Mouse (Mus musculus) heart, embryonic 12.5 days (tissue): ENCODE data around the gene Tstd3. TPM values are rescaled to one million over a fixed set of nuclear protein-coding genes. Genes with fewer than 3 reads are reported as not detected.

ENCODE experiments used
- ATAC-seq: fragments of 200-750 bp; cut with Nextera tagmentation; 2 replicates; pipeline ENCODE4 v1.8.0; 2017; ENCODE audit warnings: moderate TSS enrichment, moderate library complexity; ENCODE audit not compliant: insufficient number of reproducible peaks, low FRiP score
- H3K27ac ChIP-seq: fragments of 300-500 bp; sonication (generic); 2 replicates; pipeline ENCODE4 v1.5.1; 2016; ENCODE audit warnings: mild to moderate bottlenecking, moderate library complexity; ENCODE audit not compliant: poor library complexity, severe bottlenecking
- H3K27me3 ChIP-seq: fragments of 300-500 bp; sonication (generic); replicated peaks from 2 replicates; pipeline ENCODE4 v1.6.1; 2016; ENCODE audit warnings: mild to moderate bottlenecking, moderate library complexity
- H3K36me3 ChIP-seq: fragments of 300-500 bp; sonication (generic); 2 replicates; pipeline ENCODE4 v1.6.1; 2016; ENCODE audit warnings: mild to moderate bottlenecking, moderate library complexity
- H3K4me1 ChIP-seq: fragments of 300-500 bp; sonication (generic); replicated peaks from 2 replicates; pipeline ENCODE4 v1.6.1; 2016; ENCODE audit warnings: mild to moderate bottlenecking
- H3K4me2 ChIP-seq: fragments of 300-500 bp; sonication (generic); 2 replicates; pipeline ENCODE4 v1.6.1; 2016; ENCODE audit warnings: mild to moderate bottlenecking, moderate library complexity
- H3K4me3 ChIP-seq: fragments of 300-500 bp; sonication (generic); 2 replicates; pipeline ENCODE4 v1.5.1; 2016; ENCODE audit warnings: mild to moderate bottlenecking
- H3K9ac ChIP-seq: fragments of 300-500 bp; sonication (generic); 2 replicates; pipeline ENCODE4 v1.6.1; 2016; ENCODE audit warnings: mild to moderate bottlenecking, moderate library complexity
- H3K9me3 ChIP-seq: fragments of 300-500 bp; sonication (generic); replicated peaks from 2 replicates; pipeline ENCODE4 v1.6.1; 2016; ENCODE audit warnings: mild to moderate bottlenecking, moderate library complexity
- WGBS: fragments of 180-500 bp; shearing (Covaris S2); methylation state at CpG from one replicate; pipeline ENCODE4 v1.1.7; 2016; 5-methylcytosine and 5-hydroxymethylcytosine counted together
- polyA plus RNA-seq: library from polyadenylated mRNA; unstranded; fragments of >200 nt; fragmentation: Nextera tagmentation; extraction: Ambion mirVana; gene quantifications from 2 replicates; pipeline ENCODE4 v1.2.1, GENCODE M21; 2016

Gene Tstd3
- polyA plus RNA-seq, 1 experiment from 2014 or later: 23.5 TPM

DNA sequence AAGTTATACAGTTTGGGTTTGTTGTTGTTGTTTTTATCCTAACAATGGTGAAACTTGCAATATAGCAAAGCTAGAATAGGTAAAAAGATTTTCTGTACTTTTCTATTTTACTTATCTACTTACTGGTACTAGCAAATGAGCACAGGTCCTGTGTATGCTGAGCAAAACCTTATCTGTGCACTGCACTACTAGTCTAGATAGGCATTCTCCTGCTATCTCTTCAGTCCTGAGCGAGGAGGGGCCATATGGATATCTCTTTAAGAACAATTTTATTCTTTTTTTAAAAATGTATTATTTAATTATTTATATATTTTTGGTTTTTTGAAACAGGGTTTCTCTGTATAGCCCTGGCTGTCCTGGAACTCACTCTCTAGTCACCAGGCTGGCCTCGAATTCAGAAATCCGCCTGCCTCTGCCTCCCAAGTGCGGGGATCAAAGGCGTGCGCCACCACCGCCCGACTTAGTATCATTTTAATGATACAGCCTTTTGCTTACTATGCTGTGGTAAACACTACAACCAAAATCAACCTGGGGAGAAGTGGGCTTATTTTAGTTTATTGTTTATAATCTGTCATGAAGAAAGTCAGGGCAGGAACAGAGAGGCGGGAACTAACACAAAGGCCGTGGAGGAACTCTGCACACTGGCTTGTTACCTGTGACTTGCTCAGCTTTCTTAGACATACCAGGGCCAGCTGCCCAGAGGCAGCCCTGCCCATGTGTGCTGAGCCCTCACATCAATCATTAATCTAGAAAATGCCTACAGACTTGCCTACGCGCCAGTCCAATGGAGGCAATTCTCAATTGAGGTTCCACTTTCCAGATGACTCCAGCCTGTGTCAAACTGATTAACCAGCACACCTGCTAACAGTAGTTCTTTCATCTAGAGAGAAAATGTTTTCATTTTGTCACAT lies 14.1 kb upstream of the Tstd3 start:
- no peak overlapping the region for H3K4me2 ChIP-seq
- ATAC-seq: no peak
- H3K9ac ChIP-seq: no peak overlapping the region
- peaks cover 42% of the 10 kb centered on the region for H3K36me3 ChIP-seq
- no peaks in the 10 kb centered on the region for H3K27me3 ChIP-seq
- H3K9me3 ChIP-seq: no peaks in the 10 kb centered on the region
- H3K27ac ChIP-seq: no peak overlapping the region
- peaks cover 6% of the 10 kb centered on the region; the same call in 1 of the 2 replicates for H3K4me1 ChIP-seq
- H3K4me3 ChIP-seq: no peak overlapping the region
- 85% methylated on average over 12 of the region's 12 CpGs for WGBS

DNA sequence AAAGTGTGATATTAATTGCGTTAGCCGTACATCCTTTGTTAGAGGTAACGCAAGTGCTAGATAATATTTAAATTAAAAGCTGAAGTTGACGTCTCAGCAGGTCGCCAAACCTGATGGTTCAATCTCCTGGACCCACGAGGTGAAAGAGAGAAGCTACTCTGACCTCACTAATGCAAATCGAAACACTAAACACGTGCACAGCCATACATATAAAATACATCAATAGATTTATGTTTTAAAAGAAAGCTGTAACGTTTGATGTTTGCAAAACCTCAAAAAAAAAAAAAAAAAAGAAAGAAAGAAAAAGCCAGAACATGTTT lies 9.9 kb upstream of the Tstd3 start:
- Histone ChIP-seq H3K4me3 (peak overlapping the region; percentile 79), H3K36me3 (peaks cover 10% of the 10 kb centered on the region), H3K4me2 (peak overlapping the region; percentile 78), H3K27ac (no peak overlapping the region), H3K9ac (peak overlapping the region; percentile 85), H3K4me1 (peaks cover 6% of the 10 kb centered on the region; the same call in 1 of the 2 replicates), H3K9me3 (no peaks in the 10 kb centered on the region), H3K27me3 (no peaks in the 10 kb centered on the region)
- 11% methylated on average over 9 of the region's 9 CpGs for WGBS
- no peak for ATAC-seq

DNA sequence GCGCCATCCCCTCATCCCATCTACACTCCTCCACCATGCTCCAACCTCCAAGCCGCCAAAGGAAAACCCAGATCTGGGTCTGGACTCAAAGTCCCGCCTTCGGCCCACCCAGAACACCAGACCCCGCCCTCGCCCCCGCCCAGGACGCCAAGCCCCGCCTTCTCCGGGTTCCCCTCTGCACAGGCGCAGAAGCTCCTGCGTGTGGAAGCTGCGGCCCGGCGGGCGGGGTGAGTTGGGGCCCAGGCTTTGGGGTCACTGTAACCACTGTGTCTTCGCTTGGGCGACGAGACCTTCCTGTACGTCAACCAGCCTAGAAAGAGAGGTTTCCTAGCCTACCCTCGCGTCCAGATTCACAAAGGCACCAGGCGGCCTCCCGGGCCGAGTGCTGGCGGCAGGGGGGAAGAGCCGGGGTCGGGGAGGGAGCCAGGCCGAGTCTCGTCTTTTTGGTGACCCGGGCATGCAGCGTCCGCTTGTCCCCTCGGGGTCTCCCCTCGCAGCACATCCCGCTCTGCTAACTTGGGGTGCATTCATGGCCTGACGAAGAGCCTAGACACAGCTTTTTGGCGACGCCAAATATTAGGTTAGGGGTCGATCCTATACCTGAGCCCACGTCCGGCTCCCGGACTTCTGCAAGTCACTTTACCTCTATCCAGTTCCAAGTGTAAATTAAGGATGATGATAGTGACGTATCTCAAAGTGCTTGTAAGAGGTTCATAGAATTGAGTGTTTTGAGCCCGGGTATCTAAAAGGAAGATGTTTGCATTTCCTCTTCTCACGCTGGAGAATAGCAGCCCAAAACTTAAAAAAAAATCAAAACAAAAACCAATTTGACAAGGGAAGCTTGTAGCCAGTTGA lies 9.3 kb upstream of the Tstd3 start:
- ATAC-seq: peak; percentile 98
- peak overlapping the region; percentile 79 for H3K4me3 ChIP-seq
- peaks cover 6% of the 10 kb centered on the region; the same call in 1 of the 2 replicates for H3K4me1 ChIP-seq
- H3K27me3 ChIP-seq: no peaks in the 10 kb centered on the region
- peak overlapping the region; percentile 41; the same call in 1 of the 2 replicates for H3K27ac ChIP-seq
- no peaks in the 10 kb centered on the region for H3K9me3 ChIP-seq
- peak overlapping the region; percentile 78 for H3K4me2 ChIP-seq
- H3K36me3 ChIP-seq: peaks cover 4% of the 10 kb centered on the region
- peak overlapping the region; percentile 85 for H3K9ac ChIP-seq
- WGBS: under 1% methylated on average over 46 of the region's 46 CpGs

DNA sequence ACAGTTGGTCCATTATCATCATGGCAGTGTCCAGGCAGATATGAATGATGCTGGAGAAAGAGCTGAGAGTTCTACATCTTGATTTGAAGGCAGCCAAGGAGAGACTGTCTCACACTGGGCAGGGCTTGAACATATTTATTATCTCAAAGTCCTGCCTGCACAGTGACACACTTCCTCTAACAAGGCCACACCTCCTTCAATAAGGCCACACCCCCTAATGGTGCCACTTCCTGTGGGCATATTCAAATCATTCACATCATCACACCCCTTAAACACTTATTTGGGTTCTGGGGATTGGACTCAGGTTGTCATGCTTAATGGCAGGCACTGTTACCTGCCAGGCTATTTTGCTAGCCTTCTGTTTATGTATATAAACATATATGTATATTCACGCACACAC lies 5.3 kb upstream of the Tstd3 start:
- Histone ChIP-seq H3K4me1 (peaks cover 2% of the 10 kb centered on the region; the same call in 1 of the 2 replicates), H3K4me2 (no peak overlapping the region), H3K36me3 (no peaks in the 10 kb centered on the region), H3K4me3 (no peak overlapping the region), H3K9ac (no peak overlapping the region), H3K9me3 (no peaks in the 10 kb centered on the region), H3K27ac (no peak overlapping the region), H3K27me3 (no peaks in the 10 kb centered on the region)
- ATAC-seq: no peak
- WGBS: 93% methylated on average over 1 of the region's 1 CpGs

DNA sequence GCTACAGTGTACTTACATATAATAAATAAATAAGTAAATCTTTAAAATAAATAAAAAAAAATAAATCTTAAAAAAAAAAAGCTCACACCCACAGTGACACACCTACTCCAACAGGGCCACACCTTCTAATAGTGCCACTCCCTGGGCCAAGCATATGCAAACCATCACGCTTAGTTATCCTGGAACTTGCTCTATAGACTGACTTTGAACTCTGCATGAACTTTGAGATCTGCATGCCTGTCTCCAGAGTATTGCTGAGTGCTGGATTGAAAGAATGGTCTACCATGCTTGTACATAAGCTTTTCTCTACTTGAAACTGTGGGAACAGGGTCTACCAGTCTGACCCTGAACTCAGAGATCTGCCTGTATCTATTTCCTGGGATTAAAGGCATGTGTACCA lies 4.1 kb upstream of the Tstd3 start:
- Histone ChIP-seq H3K36me3 (no peaks in the 10 kb centered on the region), H3K9ac (no peak overlapping the region), H3K4me3 (no peak overlapping the region), H3K4me2 (no peak overlapping the region), H3K9me3 (no peaks in the 10 kb centered on the region), H3K4me1 (no peaks in the 10 kb centered on the region), H3K27ac (no peak overlapping the region), H3K27me3 (no peaks in the 10 kb centered on the region)
- 78% methylated on average over 1 of the region's 1 CpGs for WGBS
- ATAC-seq: no peak

DNA sequence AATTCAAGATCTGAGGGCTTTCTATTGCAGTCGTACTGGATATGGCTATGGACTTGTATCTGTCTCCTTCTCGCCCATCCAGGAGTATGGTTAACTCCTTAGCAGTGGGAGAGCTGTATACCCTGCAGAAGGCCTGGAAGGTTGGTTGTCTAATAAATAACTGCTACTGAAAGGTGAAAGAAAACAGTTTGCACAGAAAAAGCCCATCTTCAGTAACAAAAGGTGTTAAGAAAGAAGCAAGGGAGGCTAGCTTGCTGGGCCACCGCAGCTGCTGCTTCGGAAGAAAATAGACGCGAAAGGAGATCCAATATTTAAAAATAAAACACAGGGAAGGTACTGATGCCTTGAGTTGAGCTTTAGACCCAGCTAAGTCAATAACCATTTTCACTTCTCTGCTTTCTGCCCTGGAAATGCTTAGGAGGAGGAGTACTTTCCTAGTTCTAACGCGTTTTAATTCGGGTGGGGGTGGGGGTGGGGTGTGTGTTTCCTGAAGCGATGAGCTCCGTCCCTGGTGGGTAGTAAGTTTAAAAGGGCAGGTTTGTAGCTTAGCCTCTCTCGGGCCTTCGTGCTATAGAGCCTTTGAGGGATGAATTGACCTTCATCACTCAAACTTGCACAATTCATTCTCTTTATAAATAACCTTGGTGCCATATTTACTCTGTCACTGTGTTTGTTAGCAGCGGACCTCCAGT lies 695 bp downstream of the Tstd3 start:
- H3K27ac ChIP-seq: 0 out of 2 replicates have a peak overlapping the region, but pooled peaks have one; percentile 24
- no peak for ATAC-seq
- peaks cover 4% of the 10 kb centered on the region for H3K4me1 ChIP-seq

DNA sequence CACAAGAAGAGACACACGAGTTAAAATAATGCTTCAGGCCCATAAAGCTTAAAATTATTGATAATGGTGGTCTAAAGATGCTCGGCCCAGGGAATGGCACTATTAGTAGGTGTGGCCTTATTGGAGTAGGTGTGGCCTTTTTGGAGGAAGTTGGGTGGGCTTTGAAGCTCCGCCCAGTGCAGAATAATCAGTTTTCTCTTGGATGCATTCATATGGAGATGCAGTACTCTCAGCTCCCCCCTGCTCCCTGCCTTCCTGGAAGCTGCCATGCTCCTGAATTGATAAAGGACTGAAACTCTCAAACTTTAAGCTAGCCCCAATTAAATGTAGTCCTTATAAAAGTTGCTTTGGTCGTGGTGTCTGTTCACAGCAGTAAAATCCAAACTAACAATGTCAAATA lies 3.2 kb downstream of the Tstd3 start:
- WGBS: 68% methylated on average over 4 of the region's 4 CpGs
- Histone ChIP-seq H3K36me3 (peaks cover 9% of the 10 kb centered on the region), H3K4me1 (peaks cover 4% of the 10 kb centered on the region), H3K9ac (no peak overlapping the region), H3K27me3 (no peaks in the 10 kb centered on the region), H3K4me2 (no peak overlapping the region), H3K9me3 (no peaks in the 10 kb centered on the region), H3K4me3 (no peak overlapping the region), H3K27ac (no peak overlapping the region)
- ATAC-seq: no peak

More for the DNA sequence above, 695 bp downstream of the Tstd3 start:
- Histone ChIP-seq H3K9ac (peak overlapping the region; percentile 77), H3K9me3 (no peaks in the 10 kb centered on the region), H3K4me2 (peak overlapping the region; percentile 84), H3K36me3 (0 out of 2 replicates have a peak, but pooled peaks cover 2% of the 10 kb centered on the region), H3K4me3 (peak overlapping the region; percentile 80), H3K27me3 (no peaks in the 10 kb centered on the region)
- WGBS: 21% methylated on average over 14 of the region's 14 CpGs

DNA sequence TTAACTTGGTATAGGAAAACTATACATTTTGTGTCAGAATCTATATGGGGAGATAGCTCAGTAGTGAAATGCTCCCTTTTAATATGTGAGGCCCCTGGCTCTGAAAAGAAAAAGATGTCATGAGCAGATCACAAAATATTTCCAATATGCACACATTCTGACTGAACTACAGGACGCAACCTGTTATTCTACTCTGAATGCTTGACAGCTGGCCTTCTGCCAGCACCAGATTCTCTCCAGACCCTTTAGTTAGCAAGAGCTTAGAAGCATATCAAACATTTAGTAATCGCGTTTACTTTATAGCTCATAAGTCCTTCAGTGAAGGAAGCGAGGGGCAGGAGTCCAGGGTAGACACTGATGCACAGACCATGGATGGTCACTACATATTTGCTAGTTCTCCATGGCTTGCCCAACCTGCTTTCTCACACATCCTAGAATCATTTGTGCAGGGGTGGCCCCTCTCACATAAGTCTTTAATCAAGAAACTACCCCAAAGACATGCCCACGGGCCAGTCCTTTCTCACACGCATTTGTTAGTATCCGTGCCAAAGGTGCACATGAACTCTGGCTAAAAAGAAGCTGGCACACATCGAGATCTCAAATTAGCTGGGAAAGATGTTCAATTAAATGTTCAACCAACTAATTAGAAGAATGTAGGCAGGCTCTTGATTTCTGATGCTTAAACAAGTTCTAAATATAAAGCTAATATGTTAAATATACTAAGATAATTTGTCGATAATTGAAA lies 5.4 kb downstream of the Tstd3 start:
- Histone ChIP-seq H3K9me3 (no peaks in the 10 kb centered on the region), H3K27ac (no peak overlapping the region), H3K4me2 (no peak overlapping the region), H3K27me3 (no peaks in the 10 kb centered on the region), H3K36me3 (peaks cover 19% of the 10 kb centered on the region), H3K4me1 (peaks cover 4% of the 10 kb centered on the region), H3K9ac (no peak overlapping the region), H3K4me3 (no peak overlapping the region)
- ATAC-seq: no peak
- WGBS: 76% methylated on average over 9 of the region's 9 CpGs

DNA sequence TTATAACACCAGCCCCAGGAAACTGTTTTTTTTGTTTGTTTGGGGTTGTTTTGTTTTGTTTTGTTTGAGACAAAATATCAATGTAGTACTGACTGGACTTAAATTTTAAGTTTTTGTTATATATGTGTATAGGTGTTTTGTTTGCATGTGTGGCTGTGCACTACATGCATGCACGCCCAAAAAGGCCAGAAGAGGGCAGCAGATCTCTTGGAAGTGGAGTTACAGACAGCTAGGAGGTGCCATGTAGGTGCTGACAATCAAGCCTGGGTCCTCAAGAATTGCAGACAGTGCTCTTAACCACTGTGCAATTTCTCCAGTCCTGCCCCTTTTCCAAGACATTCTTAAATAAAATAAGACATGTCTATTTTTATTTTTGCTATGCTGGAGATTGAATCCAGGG lies 8.2 kb downstream of the Tstd3 start:
- H3K4me2 ChIP-seq: no peak overlapping the region
- H3K9me3 ChIP-seq: no peaks in the 10 kb centered on the region
- peaks cover 19% of the 10 kb centered on the region for H3K36me3 ChIP-seq
- H3K4me1 ChIP-seq: peaks cover 4% of the 10 kb centered on the region
- 53% methylated on average over 1 of the region's 1 CpGs for WGBS
- H3K27ac ChIP-seq: no peak overlapping the region
- ATAC-seq: no peak
- no peak overlapping the region for H3K4me3 ChIP-seq
- H3K9ac ChIP-seq: no peak overlapping the region
- no peaks in the 10 kb centered on the region for H3K27me3 ChIP-seq

DNA sequence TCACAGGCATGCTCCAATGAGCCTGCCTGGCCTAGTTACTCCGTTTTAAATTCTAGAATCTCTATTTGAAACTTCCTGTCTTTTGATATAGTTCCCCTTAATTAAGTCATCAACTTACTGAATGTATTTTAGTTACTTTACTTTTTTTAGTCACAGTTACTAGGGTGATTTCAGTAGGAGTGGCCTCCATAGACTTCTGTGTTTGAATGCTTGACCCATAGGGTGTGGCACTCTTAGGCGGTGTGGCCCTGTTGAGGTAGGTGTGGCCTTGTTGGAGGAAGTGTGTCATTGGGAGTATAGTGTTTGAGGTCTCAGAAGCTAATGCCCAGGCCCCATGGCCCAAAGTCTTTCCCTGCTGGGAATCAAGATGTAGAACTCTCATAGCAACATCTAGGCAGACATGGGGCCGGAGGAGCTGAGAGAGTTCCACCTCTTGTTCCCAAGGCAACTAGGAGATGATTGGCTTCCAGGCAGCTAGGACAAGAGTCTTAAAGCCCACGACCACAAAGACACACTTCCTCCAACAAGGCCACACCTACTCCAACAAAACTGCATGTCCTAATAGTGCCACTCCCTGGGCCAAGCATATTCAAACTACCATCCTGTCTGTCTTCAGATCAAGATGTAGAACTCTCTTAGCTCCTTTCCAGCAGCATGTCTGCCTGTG lies 11.8 kb downstream of the Tstd3 start:
- no peaks in the 10 kb centered on the region for H3K9me3 ChIP-seq
- H3K9ac ChIP-seq: no peak overlapping the region
- no peaks in the 10 kb centered on the region for H3K4me1 ChIP-seq
- 68% methylated on average over 4 of the region's 4 CpGs for WGBS
- peaks cover 20% of the 10 kb centered on the region for H3K36me3 ChIP-seq
- no peak overlapping the region for H3K4me2 ChIP-seq
- H3K27me3 ChIP-seq: no peaks in the 10 kb centered on the region
- no peak overlapping the region for H3K4me3 ChIP-seq
- H3K27ac ChIP-seq: no peak overlapping the region
- ATAC-seq: no peak
